Mouse (Mus musculus) midbrain, embryonic 14.5 days (tissue): ENCODE measurements at regions not wholly inside any gene's neighbourhood (a gene's known extent, or its start where the extent isn't known, plus 50 kb on each side); places are given as distances from the start of the nearest gene placed in this dataset.
A peak's percentile ranks its signal among the peaks of the same experiment; 100 is the strongest.

Experiments
- ATAC-seq: fragments of 200-750 bp; cut with Nextera tagmentation; 2 replicates; pipeline ENCODE4 v1.8.0; 2017; ENCODE audit warnings: moderate number of reproducible peaks, moderate library complexity; ENCODE audit not compliant: low FRiP score, low TSS enrichment
- DNase-seq: peaks from one replicate; pipeline ENCODE4 v3.0.0-alpha.2; 2015
- H3K27ac ChIP-seq: fragments of 300-500 bp; sonication (generic); replicated peaks from 2 replicates; pipeline ENCODE4 v1.5.1; 2014; ENCODE audit warnings: mild to moderate bottlenecking, low read depth, low read length, moderate library complexity
- H3K27me3 ChIP-seq: fragments of 300-500 bp; sonication (generic); 2 replicates; pipeline ENCODE4 v1.6.1; 2014; ENCODE audit warnings: low read length, control low read depth, mixed read lengths; ENCODE audit not compliant: control insufficient read depth, insufficient read depth
- H3K36me3 ChIP-seq: fragments of 300-500 bp; sonication (generic); 2 replicates; pipeline ENCODE4 v1.6.1; 2014; ENCODE audit warnings: low read length, control low read depth; ENCODE audit not compliant: control insufficient read depth, insufficient read depth
- H3K4me1 ChIP-seq: fragments of 300-500 bp; sonication (generic); 2 replicates; pipeline ENCODE4 v1.6.1; 2014; ENCODE audit warnings: mild to moderate bottlenecking, antibody characterized with exemption, low read length, control low read depth; ENCODE audit not compliant: control insufficient read depth, insufficient read depth
- H3K4me2 ChIP-seq: fragments of 300-500 bp; sonication (generic); 2 replicates; pipeline ENCODE4 v1.6.1; 2014; ENCODE audit warnings: mild to moderate bottlenecking, low read length, moderate library complexity
- H3K4me3 ChIP-seq: fragments of 300-500 bp; sonication (generic); replicated peaks from 2 replicates; pipeline ENCODE4 v1.5.1; 2014; ENCODE audit warnings: low read depth, low read length
- H3K9ac ChIP-seq: fragments of 300-500 bp; sonication (generic); replicated peaks from 2 replicates; pipeline ENCODE4 v1.6.1; 2014; ENCODE audit warnings: mild to moderate bottlenecking, low read length, moderate library complexity
- H3K9me3 ChIP-seq: fragments of 300-500 bp; sonication (generic); 2 replicates; pipeline ENCODE4 v1.6.1; 2016; ENCODE audit warnings: low read length, control low read depth, mixed read lengths; ENCODE audit not compliant: control insufficient read depth
- WGBS: fragments of 180-500 bp; shearing (Covaris S2); extraction: QIAGEN DNeasy Blood & Tissue Kit; methylation state at CpG from one replicate; pipeline ENCODE4 v1.1.7; 2014; 5-methylcytosine and 5-hydroxymethylcytosine counted together

GRCm38 (mm10) chr6:31132396-31133190 is 173.7 kb upstream of the Klf14 start:
- 76% methylated on average over 8 of the region's 8 CpGs for WGBS
- no peaks in the 10 kb centered on the region for H3K9me3 ChIP-seq
- H3K4me3 ChIP-seq = no peak overlapping the region
- no peak for DNase-seq
- no peaks in the 10 kb centered on the region for H3K4me1 ChIP-seq
- no peaks in the 10 kb centered on the region for H3K27me3 ChIP-seq
- ATAC-seq = no peak
- no peaks in the 10 kb centered on the region for H3K36me3 ChIP-seq
- H3K9ac ChIP-seq = no peak overlapping the region
- no peak overlapping the region for H3K4me2 ChIP-seq
- H3K27ac ChIP-seq = no peak overlapping the region

DNA sequence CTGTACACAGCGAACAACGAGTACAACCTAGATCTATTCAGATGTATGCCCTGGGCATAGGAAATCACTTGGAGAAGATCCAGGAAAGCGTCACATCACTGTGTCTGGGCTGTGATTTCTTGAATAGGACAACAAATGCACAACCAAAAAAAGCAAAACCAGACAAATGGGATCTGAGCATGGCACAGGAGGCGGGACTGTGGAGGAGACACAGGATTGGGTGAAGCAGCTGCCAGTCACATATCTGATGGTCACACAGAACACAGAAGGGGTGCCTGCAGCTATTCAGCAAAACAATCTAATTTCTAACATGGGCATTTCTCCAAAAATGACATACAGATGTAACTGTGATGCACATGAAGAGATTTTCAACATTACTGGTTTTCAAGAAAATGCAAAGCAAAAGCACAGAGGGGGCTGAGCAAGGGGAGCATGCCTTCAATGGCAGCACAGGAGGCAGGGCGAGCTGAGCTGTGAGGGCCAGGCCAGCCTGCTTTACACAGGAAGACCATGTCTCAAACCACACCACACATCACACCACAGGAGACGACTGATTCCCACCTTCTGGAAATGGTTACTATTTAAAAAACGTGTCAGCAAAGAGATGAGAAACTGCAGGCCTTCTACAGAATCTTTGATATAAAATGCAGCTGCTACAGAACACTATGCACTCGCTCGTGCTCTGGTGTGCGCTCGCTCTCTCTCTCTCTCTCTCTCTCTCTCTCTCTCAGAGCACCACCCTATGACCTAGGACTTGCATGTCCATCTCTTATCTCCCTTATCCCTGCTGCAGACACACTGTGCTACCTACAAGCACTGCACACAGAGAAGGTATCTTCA is 175.2 kb upstream of the Klf14 start:
- DNase-seq = peak; percentile 40

DNA sequence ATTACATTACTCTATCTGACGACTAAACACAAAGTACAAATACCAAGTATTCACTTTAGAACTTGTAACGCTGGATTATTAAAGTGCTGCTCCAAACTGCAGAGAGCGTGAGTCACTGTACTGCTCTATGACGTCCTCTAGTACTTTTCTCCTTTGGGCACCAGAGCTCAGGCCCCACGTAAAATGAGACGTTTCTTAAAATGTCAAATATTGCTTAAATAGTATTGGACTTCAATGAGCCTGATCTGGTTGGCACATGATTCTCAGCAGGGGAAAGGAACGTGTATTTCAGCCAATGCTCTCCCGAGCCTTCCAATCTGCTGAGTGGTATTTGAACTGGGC is 175.8 kb upstream of the Klf14 start:
- Histone ChIP-seq H3K36me3 (no peaks in the 10 kb centered on the region), H3K4me1 (no peaks in the 10 kb centered on the region), H3K9me3 (no peaks in the 10 kb centered on the region), H3K4me2 (no peak overlapping the region), H3K4me3 (no peak overlapping the region), H3K27me3 (no peaks in the 10 kb centered on the region), H3K9ac (no peak overlapping the region), H3K27ac (no peak overlapping the region)
- no peak for DNase-seq
- ATAC-seq = no peak
- 80% methylated on average over 8 of the region's 8 CpGs for WGBS

More for the DNA sequence above, 175.2 kb upstream of the Klf14 start:
- 90% methylated on average over 11 of the region's 11 CpGs for WGBS
- Histone ChIP-seq H3K27me3 (no peaks in the 10 kb centered on the region), H3K9me3 (no peaks in the 10 kb centered on the region), H3K36me3 (no peaks in the 10 kb centered on the region), H3K27ac (no peak overlapping the region), H3K4me1 (no peaks in the 10 kb centered on the region), H3K9ac (no peak overlapping the region), H3K4me3 (no peak overlapping the region), H3K4me2 (no peak overlapping the region)
- no peak for ATAC-seq

DNA sequence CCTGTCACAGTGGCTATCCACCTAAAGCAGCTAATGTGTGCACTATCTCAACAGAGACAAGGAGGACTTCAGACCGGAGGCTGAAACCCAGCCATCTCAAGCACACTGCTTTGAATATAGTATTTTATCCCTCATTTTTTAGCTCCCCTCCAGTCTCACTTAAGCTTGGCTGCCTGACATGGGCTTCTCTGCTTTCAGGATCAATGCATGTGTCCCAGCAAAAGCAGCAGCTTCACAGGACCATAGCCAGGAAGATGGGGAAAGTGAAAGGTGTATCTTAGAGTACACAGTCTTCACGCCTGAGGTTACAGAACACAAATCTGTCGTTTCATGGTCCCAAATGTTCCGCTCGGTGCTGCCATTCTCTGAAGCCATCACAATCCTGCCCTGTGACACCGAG is 176.7 kb upstream of the Klf14 start:
- 52% methylated on average over 6 of the region's 6 CpGs for WGBS
- H3K27ac ChIP-seq = no peak overlapping the region

DNA sequence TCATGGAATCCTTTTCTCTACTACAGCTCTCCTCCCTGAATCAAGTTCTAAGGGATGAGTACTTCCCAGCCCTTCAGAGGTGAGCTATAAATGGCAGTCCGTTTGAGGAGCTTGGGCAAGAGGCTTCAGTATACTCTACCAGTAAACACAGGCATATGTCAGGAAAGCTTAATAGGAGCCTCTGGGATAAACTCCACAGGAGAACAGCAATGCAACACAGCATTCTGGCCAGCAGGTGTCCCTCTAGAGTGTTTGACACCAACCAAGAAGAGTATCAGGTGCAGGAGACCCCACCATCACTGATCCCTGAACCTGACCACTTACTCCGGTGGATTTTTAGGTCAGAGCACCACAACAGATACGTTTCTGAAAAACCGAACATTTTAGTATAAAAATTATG is 178.0 kb upstream of the Klf14 start:
- no peaks in the 10 kb centered on the region for H3K36me3 ChIP-seq
- no peak overlapping the region for H3K27ac ChIP-seq
- no peaks in the 10 kb centered on the region for H3K9me3 ChIP-seq
- no peak for ATAC-seq
- no peak overlapping the region for H3K4me3 ChIP-seq
- no peaks in the 10 kb centered on the region for H3K4me1 ChIP-seq
- H3K4me2 ChIP-seq = no peak overlapping the region
- H3K27me3 ChIP-seq = no peaks in the 10 kb centered on the region
- H3K9ac ChIP-seq = no peak overlapping the region
- DNase-seq = peak; percentile 70
- 64% methylated on average over 4 of the region's 4 CpGs for WGBS

More for the DNA sequence above, 176.7 kb upstream of the Klf14 start:
- Histone ChIP-seq H3K4me1 (no peaks in the 10 kb centered on the region), H3K4me3 (no peak overlapping the region), H3K27me3 (no peaks in the 10 kb centered on the region), H3K36me3 (no peaks in the 10 kb centered on the region), H3K9me3 (no peaks in the 10 kb centered on the region), H3K4me2 (no peak overlapping the region), H3K9ac (no peak overlapping the region)
- DNase-seq (no peak), ATAC-seq (no peak)

DNA sequence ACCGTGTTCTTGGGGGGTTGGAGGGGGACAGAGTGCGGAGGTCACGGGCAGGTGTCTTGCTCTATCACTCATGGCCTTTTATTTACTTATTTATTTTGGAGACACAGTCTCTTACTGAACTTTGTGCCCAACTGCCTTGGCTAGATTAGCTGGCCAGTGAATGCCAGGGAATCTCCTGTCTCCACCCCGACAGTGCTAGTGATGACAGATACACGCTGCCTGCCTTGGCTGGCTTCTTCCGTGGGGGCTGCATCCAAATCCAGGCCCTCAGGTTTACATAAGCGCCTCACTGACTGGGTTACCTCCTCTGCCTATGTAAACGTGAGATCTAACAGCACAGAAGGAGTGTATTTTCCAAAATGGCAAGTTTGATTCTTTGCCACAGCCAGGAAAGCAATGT is 178.5 kb upstream of the Klf14 start:
- Histone ChIP-seq H3K9me3 (no peaks in the 10 kb centered on the region), H3K9ac (no peak overlapping the region), H3K27ac (no peak overlapping the region), H3K4me3 (no peak overlapping the region), H3K36me3 (no peaks in the 10 kb centered on the region), H3K27me3 (no peaks in the 10 kb centered on the region), H3K4me2 (no peak overlapping the region), H3K4me1 (no peaks in the 10 kb centered on the region)
- 91% methylated on average over 8 of the region's 8 CpGs for WGBS
- no peak for ATAC-seq
- DNase-seq = no peak

- ATAC-seq (no peak), DNase-seq (no peak)
- Histone ChIP-seq H3K4me2 (no peak overlapping the region), H3K4me1 (no peaks in the 10 kb centered on the region), H3K9me3 (no peaks in the 10 kb centered on the region), H3K36me3 (no peaks in the 10 kb centered on the region), H3K27me3 (no peaks in the 10 kb centered on the region), H3K27ac (no peak overlapping the region), H3K9ac (no peak overlapping the region), H3K4me3 (no peak overlapping the region)
- 89% methylated on average over 9 of the region's 9 CpGs for WGBS
Observed at GRCm38 (mm10) chr6:31140000-31140399, 181.1 kb upstream of the Klf14 start.

- WGBS = 90% methylated on average over 5 of the region's 5 CpGs
- Histone ChIP-seq H3K36me3 (no peaks in the 10 kb centered on the region), H3K4me2 (no peak overlapping the region), H3K27me3 (no peaks in the 10 kb centered on the region), H3K9ac (no peak overlapping the region), H3K4me1 (no peaks in the 10 kb centered on the region), H3K4me3 (no peak overlapping the region), H3K27ac (no peak overlapping the region), H3K9me3 (no peaks in the 10 kb centered on the region)
- DNase-seq = no peak
- ATAC-seq = no peak
Observed at GRCm38 (mm10) chr6:31140593-31140992, 181.7 kb upstream of the Klf14 start.

- DNase-seq = no peak
- H3K27me3 ChIP-seq = no peaks in the 10 kb centered on the region
- no peak overlapping the region for H3K4me2 ChIP-seq
- ATAC-seq = no peak
- no peaks in the 10 kb centered on the region for H3K36me3 ChIP-seq
- H3K27ac ChIP-seq = no peak overlapping the region
- H3K9ac ChIP-seq = no peak overlapping the region
- no peaks in the 10 kb centered on the region for H3K9me3 ChIP-seq
- no peaks in the 10 kb centered on the region for H3K4me1 ChIP-seq
- 86% methylated on average over 6 of the region's 6 CpGs for WGBS
- no peak overlapping the region for H3K4me3 ChIP-seq
Observed at GRCm38 (mm10) chr6:31141486-31141885, 182.6 kb upstream of the Klf14 start.
